Mouse (Mus musculus) intestine, embryonic 15.5 days (tissue): ENCODE results near the gene Otub1. TPM values are rescaled to one million over a fixed set of nuclear protein-coding genes. Genes with fewer than 3 reads are reported as not detected.
A peak's percentile ranks its signal among the peaks of the same experiment; 100 is the strongest.

ENCODE experiments used
- ATAC-seq: fragments of 200-750 bp; cut with Nextera tagmentation; 2 replicates; pipeline ENCODE4 v1.8.0; 2017; ENCODE audit warnings: moderate TSS enrichment, moderate library complexity
- H3K27ac ChIP-seq: fragments of 300-500 bp; sonication (generic); 2 replicates; pipeline ENCODE4 v1.5.1; 2015; ENCODE audit warnings: mild to moderate bottlenecking, inconsistent platforms
- H3K27me3 ChIP-seq: fragments of 300-500 bp; sonication (generic); replicated peaks from 2 replicates; pipeline ENCODE4 v1.6.1; 2015; ENCODE audit warnings: inconsistent platforms
- H3K36me3 ChIP-seq: fragments of 300-500 bp; sonication (generic); 2 replicates; pipeline ENCODE4 v1.6.1; 2015; ENCODE audit warnings: inconsistent platforms
- H3K4me1 ChIP-seq: fragments of 300-500 bp; sonication (generic); replicated peaks from 2 replicates; pipeline ENCODE4 v1.6.1; 2015; ENCODE audit warnings: inconsistent platforms
- H3K4me2 ChIP-seq: fragments of 300-500 bp; sonication (generic); replicated peaks from 2 replicates; pipeline ENCODE4 v1.6.1; 2015; ENCODE audit warnings: mild to moderate bottlenecking, inconsistent platforms
- H3K4me3 ChIP-seq: fragments of 300-500 bp; sonication (generic); replicated peaks from 2 replicates; pipeline ENCODE4 v1.5.1; 2015; ENCODE audit warnings: inconsistent platforms
- H3K9ac ChIP-seq: fragments of 300-500 bp; sonication (generic); 2 replicates; pipeline ENCODE4 v1.6.1; 2015; ENCODE audit warnings: inconsistent platforms
- H3K9me3 ChIP-seq: fragments of 300-500 bp; sonication (generic); 2 replicates; pipeline ENCODE4 v1.6.1; 2016; ENCODE audit warnings: inconsistent platforms
- WGBS: fragments of 180-500 bp; shearing (Covaris S2); methylation state at CpG from one replicate; pipeline ENCODE4 v1.1.7; 2015; 5-methylcytosine and 5-hydroxymethylcytosine counted together
- polyA plus RNA-seq: library from polyadenylated mRNA; unstranded; fragments of >200 nt; fragmentation: Nextera tagmentation; extraction: Ambion mirVana; gene quantifications from 2 replicates; pipeline ENCODE4 v1.2.1, GENCODE M21; 2015

The Otub1 gene
- polyA plus RNA-seq, 1 experiment from 2014 or later = 166 TPM

DNA sequence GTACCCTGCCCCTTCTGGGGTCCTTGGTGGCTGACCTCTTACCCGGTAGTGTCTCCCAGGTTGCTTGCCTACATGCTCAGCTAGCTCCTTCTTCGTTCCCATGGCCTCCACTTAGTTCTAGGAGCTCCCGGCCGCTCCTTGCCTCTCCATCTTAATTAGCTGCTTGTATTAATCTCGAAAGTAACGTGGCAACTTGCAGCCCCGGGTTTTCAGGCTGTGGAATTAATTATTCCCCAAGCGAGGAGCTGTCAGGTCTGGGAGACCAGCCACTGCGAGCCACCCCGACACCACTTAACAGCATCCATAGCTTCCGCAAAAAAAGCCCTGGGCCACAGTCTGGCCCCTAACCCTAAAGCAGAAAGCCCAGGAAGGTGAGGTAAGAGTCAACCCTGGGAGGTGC, 22.7 kb downstream of the Otub1 start:
- H3K4me3 ChIP-seq = no peak overlapping the region
- no peak overlapping the region for H3K4me2 ChIP-seq
- no peak for ATAC-seq
- H3K27me3 ChIP-seq = no peaks in the 10 kb centered on the region; the same call in none of the 2 replicates
- no peaks in the 10 kb centered on the region for H3K36me3 ChIP-seq
- peaks cover 42% of the 10 kb centered on the region for H3K4me1 ChIP-seq
- no peak overlapping the region for H3K9ac ChIP-seq
- H3K27ac ChIP-seq = no peak overlapping the region
- 75% methylated on average over 11 of the region's 11 CpGs for WGBS
- no peaks in the 10 kb centered on the region for H3K9me3 ChIP-seq

DNA sequence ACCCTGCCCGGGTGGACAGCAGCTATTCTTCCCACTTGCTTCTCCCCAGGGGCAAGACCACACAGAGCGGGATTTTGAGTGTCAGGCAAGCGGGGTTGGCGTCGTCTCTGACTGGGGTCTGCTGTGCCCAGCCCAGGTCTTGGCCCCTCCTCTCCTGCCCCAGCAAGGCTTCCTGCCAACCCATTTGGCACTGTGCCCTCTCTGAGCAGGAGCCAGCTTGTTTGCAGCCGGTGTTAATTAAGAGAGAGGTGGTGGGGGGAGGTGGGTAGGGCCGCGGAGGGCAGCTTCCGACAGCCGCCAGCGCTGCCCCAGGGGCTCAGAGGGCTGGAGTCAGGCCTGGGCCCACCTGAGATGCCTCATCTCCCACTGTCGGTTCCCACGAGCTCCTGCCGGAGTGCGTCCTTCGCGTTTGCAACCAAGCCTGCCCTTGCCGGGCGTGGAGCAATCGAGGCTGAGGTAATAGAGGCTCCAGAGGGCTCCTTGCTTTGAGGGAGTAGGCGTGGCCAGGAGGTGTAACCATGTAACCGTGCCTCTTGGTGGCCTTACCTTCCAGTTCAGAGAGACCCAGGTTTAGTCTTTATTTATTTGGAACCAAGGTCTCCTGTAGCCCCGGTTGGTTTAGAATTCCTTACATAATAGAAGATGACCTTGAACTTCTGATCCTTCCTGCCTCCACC, 23.7 kb downstream of the Otub1 start:
- Histone ChIP-seq H3K9ac (peak overlapping the region; percentile 36), H3K4me1 (peaks cover 35% of the 10 kb centered on the region), H3K4me2 (peak overlapping the region; percentile 57), H3K27me3 (no peaks in the 10 kb centered on the region; the same call in none of the 2 replicates), H3K9me3 (no peaks in the 10 kb centered on the region), H3K36me3 (no peaks in the 10 kb centered on the region), H3K27ac (0 out of 2 replicates have a peak overlapping the region, but pooled peaks have one; percentile 44), H3K4me3 (0 out of 2 replicates have a peak overlapping the region, but pooled peaks have one; percentile 10)
- peak; percentile 73 for ATAC-seq
- WGBS = 11% methylated on average over 23 of the region's 23 CpGs

DNA sequence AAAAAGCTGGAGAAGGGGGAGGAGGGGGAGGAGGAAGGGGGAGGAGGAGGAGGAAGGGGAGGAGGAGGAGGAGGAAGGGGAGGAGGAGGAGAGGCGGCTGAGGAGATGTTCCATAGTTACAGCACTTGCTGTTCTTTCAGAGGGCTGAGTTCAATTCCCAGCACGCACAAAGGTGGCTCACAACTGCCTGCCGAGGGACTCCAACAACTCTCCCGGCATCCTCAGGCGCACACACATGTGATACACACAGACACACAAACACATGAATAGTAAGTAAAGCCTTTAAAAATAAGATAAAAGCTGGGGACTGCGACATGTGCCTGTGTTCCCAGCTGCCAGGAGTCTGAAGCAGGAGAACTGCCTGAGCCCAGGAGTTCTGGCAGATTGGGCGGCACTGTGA, 24.6 kb downstream of the Otub1 start:
- no peaks in the 10 kb centered on the region; the same call in none of the 2 replicates for H3K27me3 ChIP-seq
- no peaks in the 10 kb centered on the region for H3K36me3 ChIP-seq
- H3K4me3 ChIP-seq = no peak overlapping the region
- WGBS = 62% methylated on average over 7 of the region's 7 CpGs
- no peak overlapping the region for H3K9ac ChIP-seq
- ATAC-seq = no peak
- H3K4me2 ChIP-seq = no peak overlapping the region
- H3K9me3 ChIP-seq = no peaks in the 10 kb centered on the region
- H3K4me1 ChIP-seq = peaks cover 32% of the 10 kb centered on the region
- H3K27ac ChIP-seq = no peak overlapping the region

DNA sequence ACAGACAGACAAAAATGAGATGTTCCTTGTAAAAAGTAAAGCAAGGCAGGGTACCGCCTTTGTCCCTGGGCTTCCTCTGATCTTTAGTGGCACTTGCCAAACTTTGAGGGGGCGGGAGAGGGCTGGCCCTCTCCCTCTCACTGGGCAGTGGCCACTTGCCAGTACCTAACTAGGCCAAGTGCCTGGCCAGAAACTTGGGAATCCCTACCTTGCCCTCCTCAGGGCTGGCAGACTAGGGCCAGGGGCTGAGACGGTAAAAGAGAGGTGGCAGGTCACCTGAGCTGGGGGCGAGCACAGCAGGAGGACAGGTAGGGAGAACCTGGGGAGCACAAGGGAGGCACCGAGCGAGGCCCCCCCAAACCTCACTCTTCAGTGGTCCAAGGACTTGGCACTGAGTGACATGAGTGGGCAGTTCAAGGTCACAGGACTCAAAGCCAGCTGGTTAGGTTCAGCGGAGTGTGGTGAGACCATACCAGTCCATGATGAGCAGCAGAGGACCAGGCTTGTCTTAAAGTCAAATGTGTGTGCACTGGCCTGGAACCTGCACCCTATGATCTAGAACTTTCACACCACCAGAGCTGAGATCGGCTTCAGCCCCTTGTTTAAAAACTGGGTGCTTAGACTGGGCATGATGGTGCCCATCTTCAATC, 25.2 kb downstream of the Otub1 start:
- Histone ChIP-seq H3K27me3 (no peaks in the 10 kb centered on the region; the same call in none of the 2 replicates), H3K36me3 (no peaks in the 10 kb centered on the region), H3K9me3 (no peaks in the 10 kb centered on the region), H3K4me3 (no peak overlapping the region), H3K4me1 (peaks cover 36% of the 10 kb centered on the region), H3K4me2 (no peak overlapping the region), H3K27ac (no peak overlapping the region), H3K9ac (no peak overlapping the region)
- ATAC-seq = no peak
- WGBS = 84% methylated on average over 8 of the region's 8 CpGs

DNA sequence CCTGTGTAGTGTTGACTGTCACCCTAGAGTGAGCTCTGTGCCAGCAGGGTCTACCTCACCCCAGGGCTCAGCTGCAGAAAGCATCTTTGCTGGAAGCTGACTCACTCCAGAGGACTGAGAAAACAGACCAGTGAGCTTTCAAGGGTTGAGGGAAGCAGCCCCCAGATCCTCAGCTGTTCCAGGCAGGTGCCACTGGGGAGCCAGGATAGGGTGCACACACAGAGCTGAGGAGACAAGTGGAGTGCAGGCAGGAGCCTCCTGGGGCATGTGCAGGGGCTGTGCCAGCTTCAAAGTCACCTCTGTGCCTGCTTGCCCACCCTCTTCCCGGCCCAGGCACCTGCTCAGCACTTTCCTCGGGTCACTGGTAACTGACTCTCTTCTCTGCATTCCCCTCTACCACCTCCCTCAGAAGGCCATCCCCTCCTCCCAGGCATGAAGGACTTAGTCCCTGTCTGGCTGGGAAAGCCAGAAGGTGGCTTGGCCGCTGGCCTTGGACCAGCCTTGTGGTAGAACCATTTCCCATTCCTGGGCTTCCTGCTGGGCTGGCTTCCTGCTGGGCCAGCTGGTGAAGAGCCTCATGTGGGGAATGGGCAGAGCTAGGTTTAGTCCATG, 27.2 kb downstream of the Otub1 start:
- 38% methylated on average over 3 of the region's 3 CpGs for WGBS
- Histone ChIP-seq H3K4me3 (no peak overlapping the region), H3K27ac (no peak overlapping the region), H3K27me3 (no peaks in the 10 kb centered on the region; the same call in none of the 2 replicates), H3K4me2 (no peak overlapping the region), H3K9ac (no peak overlapping the region), H3K9me3 (no peaks in the 10 kb centered on the region), H3K36me3 (no peaks in the 10 kb centered on the region), H3K4me1 (peaks cover 28% of the 10 kb centered on the region)
- ATAC-seq = no peak

DNA sequence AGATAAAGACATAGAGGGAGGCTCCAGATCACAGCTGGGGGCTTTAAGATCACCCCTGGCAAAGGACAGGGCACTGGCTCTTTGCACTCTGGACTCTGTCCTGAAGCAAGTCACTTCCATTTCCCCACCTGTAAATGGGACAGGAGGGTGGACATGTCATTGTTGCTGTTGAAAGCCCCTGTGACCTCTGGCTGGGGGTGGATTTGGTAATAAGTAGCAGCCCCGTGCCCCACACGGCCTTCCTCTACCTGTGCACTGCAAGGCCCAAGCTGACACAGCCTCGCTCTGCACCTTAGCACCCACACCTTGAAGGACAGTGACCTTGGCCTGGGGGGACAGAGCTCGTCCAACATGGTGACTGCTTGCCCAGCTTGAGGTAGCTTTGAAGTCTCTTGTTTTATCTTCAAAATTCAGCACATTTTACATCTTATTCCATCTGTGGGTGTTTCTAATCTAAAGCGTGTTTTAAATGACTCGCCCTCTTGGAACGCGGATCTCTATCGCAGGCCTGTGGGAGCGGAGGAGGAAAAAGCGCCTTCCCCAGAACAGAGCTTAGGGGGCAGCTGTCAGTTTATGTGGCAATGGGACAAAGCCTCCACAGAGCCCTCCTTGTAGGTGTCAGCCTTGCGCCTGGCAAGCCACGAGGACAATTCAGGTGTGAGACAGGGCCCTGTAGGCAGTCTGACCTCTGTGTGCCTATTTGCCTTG, 28.2 kb downstream of the Otub1 start:
- H3K9me3 ChIP-seq = no peaks in the 10 kb centered on the region
- no peak overlapping the region for H3K27ac ChIP-seq
- no peak overlapping the region for H3K9ac ChIP-seq
- WGBS = 61% methylated on average over 13 of the region's 13 CpGs
- H3K36me3 ChIP-seq = no peaks in the 10 kb centered on the region
- H3K4me1 ChIP-seq = peaks cover 28% of the 10 kb centered on the region
- H3K4me3 ChIP-seq = no peak overlapping the region
- H3K27me3 ChIP-seq = no peaks in the 10 kb centered on the region; the same call in 1 of the 2 replicates
- no peak for ATAC-seq
- no peak overlapping the region for H3K4me2 ChIP-seq

DNA sequence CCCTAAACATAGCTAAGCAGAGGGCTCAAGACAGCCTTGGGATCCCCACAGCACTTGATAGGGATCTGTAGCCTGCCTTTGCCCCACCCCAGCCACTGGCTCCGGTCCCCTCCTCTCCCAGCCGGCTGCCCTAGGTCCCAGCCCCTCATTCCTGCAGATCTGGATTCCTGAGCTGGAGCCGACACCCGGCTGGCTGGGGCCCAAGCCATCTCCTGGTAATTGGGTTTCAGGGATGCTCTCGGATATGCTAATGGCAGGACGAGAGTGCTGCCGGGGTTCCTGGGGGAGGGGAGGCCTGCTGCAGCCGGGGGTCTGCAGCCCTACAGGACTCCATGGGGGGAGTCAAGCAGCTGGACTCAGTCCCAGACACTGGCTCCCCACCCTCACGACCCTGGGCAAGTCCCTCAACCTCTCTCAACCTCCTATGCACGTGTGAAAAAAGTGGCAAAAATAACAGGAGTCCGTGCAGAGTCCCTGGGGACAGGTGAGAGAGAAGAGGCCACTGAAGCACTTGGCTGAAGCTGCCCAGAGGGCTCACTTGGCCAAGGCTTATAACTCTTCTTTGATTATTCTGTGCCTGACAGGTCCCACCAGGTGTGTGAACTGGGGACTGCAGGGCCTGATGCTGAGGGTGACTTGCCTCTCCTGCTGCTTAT, 29.9 kb downstream of the Otub1 start:
- no peaks in the 10 kb centered on the region for H3K9me3 ChIP-seq
- H3K27ac ChIP-seq = no peak overlapping the region
- no peaks in the 10 kb centered on the region for H3K27me3 ChIP-seq
- H3K9ac ChIP-seq = no peak overlapping the region
- H3K4me3 ChIP-seq = no peak overlapping the region
- WGBS = 17% methylated on average over 11 of the region's 11 CpGs
- no peak for ATAC-seq
- no peaks in the 10 kb centered on the region for H3K36me3 ChIP-seq
- H3K4me2 ChIP-seq = no peak overlapping the region
- H3K4me1 ChIP-seq = peaks cover 30% of the 10 kb centered on the region

DNA sequence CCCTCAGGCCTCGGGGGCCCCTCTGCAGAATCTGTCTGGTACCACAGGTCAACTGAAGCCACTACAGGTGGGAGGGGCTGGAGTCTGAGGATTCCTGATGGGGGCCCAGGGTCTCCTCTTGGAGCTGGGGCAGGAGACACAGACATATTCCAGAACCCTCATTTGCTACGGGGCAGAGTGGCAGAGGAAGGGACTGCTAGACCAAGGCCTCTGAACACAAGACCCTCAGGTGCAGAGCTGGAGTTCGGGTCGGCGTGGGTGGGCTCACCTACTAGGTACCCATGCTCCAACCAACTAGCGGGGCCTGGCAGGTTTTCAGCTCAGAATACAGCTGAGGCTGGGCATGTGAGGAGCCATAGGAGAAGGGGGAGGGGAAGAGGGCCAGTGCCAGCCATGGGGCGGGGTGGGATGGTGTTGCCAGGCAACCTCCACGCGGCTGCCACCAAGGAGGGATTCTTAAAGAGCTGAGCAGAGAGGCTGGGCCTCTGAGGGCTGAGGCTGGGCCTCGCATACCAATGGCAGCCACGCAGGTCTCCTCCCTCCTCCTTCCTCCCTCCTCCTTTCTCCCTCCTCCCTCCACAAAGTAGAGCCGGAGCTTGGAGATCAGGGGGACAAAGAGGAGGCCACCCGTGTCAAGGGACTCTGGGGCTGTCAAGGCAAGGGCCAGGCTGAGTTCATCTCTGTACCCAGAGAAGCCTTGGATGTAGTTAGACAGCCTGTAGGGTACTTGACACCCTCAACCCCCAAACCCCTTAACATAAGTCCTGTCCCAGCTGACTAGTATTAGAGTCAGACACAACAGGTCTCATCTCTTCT, 33.9 kb downstream of the Otub1 start:
- WGBS = 18% methylated on average over 13 of the region's 13 CpGs
- H3K27me3 ChIP-seq = peaks cover 16% of the 10 kb centered on the region

DNA sequence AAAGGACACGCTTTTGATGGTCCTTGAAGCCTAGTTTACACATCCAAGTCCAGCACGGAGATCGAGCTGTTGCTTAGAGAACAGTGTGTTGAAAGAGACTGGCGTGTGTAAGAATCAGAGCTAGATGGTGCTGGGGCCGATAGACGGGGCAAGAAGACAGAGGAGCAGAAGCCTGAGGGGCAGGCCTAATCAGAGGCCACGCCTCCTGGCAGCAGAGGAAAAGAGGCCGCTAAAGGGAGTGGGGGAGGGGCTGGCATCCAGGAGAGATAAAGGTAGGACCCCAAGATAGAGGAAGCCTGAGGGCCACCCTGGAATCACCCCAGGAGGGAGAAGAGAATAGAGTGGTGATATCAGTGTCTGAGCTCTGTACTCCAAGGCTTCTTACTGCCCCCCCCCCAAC, 34.7 kb downstream of the Otub1 start:
- H3K27ac ChIP-seq = no peak overlapping the region
- H3K27me3 ChIP-seq = peaks cover 24% of the 10 kb centered on the region
- WGBS = 15% methylated on average over 8 of the region's 8 CpGs
- no peak overlapping the region for H3K4me3 ChIP-seq
- H3K4me2 ChIP-seq = no peak overlapping the region
- peak; percentile 34 for ATAC-seq
- no peak overlapping the region for H3K9ac ChIP-seq
- no peaks in the 10 kb centered on the region for H3K9me3 ChIP-seq
- H3K4me1 ChIP-seq = peaks cover 24% of the 10 kb centered on the region
- H3K36me3 ChIP-seq = no peaks in the 10 kb centered on the region

More for the DNA sequence above, 33.9 kb downstream of the Otub1 start:
- H3K4me2 ChIP-seq = no peak overlapping the region
- peaks cover 26% of the 10 kb centered on the region for H3K4me1 ChIP-seq
- H3K36me3 ChIP-seq = no peaks in the 10 kb centered on the region
- H3K4me3 ChIP-seq = no peak overlapping the region
- peak; percentile 66 for ATAC-seq
- H3K9me3 ChIP-seq = no peaks in the 10 kb centered on the region
- H3K9ac ChIP-seq = no peak overlapping the region
- no peak overlapping the region for H3K27ac ChIP-seq

DNA sequence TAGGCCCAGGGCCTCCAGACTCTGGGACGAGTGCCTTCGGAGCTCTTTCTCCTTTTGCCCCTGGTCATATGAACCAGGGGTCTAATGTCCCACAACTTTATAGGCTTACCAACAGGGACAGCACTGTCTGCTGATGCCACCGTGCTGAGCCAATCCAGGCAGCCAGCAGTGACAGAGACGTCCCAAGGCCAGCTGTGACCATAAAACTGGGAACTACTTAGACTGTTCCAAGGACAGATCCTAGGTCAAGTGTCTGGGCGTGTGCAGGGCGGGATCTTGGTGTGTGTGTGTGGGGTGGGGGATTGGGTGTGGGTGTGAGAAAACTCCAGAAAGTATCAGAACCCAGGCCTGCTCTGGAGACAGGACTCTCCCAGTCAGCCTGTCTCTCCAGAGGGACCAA, 35.2 kb downstream of the Otub1 start:
- WGBS = 54% methylated on average over 6 of the region's 6 CpGs
- Histone ChIP-seq H3K27me3 (peaks cover 29% of the 10 kb centered on the region), H3K9ac (no peak overlapping the region), H3K4me3 (no peak overlapping the region), H3K9me3 (no peaks in the 10 kb centered on the region), H3K27ac (no peak overlapping the region), H3K4me2 (no peak overlapping the region), H3K36me3 (no peaks in the 10 kb centered on the region), H3K4me1 (peaks cover 24% of the 10 kb centered on the region)
- 0 out of 2 replicates have a peak, but pooled peaks have one; percentile 18 for ATAC-seq

DNA sequence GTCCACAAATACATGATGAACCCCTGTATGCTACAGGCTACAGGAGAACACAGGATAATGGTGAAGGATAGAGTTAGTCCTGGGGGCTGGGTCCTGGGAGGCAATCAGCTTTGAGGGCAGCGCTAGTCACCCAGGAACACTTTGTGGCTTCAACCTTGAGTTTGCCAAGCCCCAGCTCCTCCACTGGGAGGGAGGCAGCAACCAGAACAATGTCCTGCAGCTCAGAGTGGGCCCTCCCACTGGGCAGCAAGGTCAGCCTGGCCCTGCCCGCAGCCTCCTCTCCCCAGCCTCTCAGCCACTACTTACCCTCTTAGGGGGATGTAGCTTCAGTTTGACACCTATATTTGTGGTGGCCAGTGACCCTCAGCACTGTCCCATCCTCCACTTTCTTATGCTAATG, 37.7 kb downstream of the Otub1 start:
- peaks cover 54% of the 10 kb centered on the region for H3K27me3 ChIP-seq
- no peak overlapping the region for H3K9ac ChIP-seq
- no peaks in the 10 kb centered on the region for H3K36me3 ChIP-seq
- H3K4me3 ChIP-seq = no peak overlapping the region
- no peak for ATAC-seq
- WGBS = 55% methylated on average over 2 of the region's 2 CpGs
- no peak overlapping the region for H3K27ac ChIP-seq
- H3K4me2 ChIP-seq = no peak overlapping the region
- H3K4me1 ChIP-seq = peaks cover 40% of the 10 kb centered on the region
- H3K9me3 ChIP-seq = no peaks in the 10 kb centered on the region
